Mouse (Mus musculus) kidney, adult 2 months (tissue): ENCODE data around the gene Nuak1.

Experiments
- CTCF ChIP-seq: fragments of 200-500 bp; conservative IDR thresholded peaks from 2 replicates; pipeline ENCODE4 v1.5.1; 2011; ENCODE audit warnings: low read depth, mild to moderate bottlenecking, control low read depth, low read length, moderate library complexity, mixed read lengths; ENCODE audit not compliant: insufficient read depth, insufficient read length
- POLR2A ChIP-seq: fragments of 200-500 bp; IDR thresholded peaks from one replicate; pipeline ENCODE4 v1.6.1; 2011; ENCODE audit warnings: low read depth, low read length, control low read depth

DNA sequence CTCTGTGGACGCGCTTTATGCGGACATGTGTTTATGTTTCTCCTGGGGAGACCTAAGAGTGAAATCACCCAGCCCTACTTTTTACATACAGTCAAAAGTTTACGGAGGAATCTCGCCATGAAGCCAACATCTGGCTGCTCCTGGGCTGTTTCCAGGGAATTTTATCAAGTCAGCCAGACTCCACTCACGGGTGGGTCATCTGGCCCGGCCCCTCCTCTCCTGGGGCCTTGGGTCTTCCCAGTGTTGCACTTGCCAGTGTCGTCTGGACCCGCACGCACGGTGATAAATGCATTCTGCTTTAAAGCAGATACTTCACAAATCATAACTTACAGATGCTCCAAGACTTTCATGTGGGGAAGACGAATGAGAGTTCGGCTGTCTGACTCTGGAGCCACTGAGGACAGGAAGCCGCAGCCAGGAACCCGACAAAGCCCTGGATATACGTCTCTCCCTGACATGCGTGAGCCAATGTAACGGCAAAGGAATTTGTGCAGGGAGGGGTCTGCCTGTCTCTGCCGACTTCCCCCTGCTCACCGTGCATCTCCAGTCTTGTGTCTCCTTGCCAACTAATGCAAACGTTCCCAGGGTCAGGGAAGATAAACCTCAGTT, 7.1 kb downstream of the Nuak1 start:
- no peak for TF ChIP-seq POLR2A
- TF ChIP-seq CTCF: no peak
